ENCODE assay signal across 8 mouse cellular contexts in the genomic region with DNA sequence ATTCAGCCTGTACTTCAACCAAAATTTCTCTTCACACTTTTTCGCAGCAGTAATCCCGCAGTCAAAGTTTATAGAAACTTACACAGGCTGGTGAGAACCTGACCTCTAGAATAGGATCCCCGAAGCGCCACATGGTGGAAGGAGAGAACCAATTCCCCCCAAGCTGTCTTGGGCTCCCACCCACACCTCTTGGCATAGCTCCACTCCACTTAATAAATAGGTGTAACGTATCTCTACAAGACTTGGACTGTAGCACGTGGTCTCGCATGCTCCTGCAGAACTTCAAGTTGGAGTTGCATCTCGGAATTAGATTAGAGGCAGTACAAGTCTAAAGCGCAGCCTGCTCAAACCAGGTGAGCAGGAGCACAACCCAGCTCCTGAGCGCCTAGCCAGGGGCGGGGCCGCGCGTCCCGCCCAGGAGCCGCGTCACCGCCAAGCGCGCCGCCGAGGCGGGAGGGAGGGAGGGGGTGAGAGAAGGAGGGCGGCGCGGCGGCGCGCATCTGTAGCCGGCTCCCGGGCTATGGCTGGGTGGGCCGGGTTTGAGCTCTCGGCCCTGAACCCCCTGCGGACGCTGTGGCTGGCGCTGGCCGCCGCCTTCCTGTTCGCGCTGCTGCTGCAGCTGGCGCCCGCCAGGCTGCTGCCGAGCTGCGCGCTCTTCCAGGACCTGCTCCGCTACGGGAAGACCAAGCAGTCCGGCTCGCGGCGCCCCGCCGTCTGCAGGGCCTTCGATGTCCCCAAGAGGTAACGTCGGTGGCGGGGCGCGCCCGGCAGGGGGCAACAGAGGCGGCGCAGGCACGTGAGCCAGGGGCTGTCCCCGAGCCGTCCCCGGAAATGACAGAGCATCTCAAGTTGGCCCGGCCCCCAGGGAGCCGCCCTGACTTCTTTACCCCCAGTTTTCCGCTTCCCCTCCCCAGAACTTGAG. TPM values are rescaled to one million over a fixed set of nuclear protein-coding genes. Genes with fewer than 3 reads are reported as not detected.
A peak's percentile ranks its signal among the peaks of the same experiment; 100 is the strongest.
DNase-seq lines count a peak whose midpoint lies in the region; ATAC-seq lines count a peak whose summit lies in the region.

A gene (plus strand): TSS at position 464 of the 922 bp plus-strand sequence.

- intact Hi-C loops in left cerebral cortex, postnatal 14 days (cut with DNase I), result loop anchor here (2.0 kb wide), 1 partner anchor 43 kb away; a partner anchor contains a TSS

- H3K9me3 ChIP-seq in intestine, embryonic 14.5 days (ENCODE audit: control insufficient read depth, low read length), result no peaks in the 10 kb centered on the region

- WGBS in intestine, embryonic 14.5 days, result under 1% methylated on average over 56 of the region's 69 CpGs

- DNase-seq in adrenal gland, adult (ENCODE audit: inconsistent age in 2 of 2, low spot score in 1 of 2), result peak; percentile 97 to 99
- DNase-seq in embryo, embryonic 10.5 days (ENCODE audit: low spot score), result peak; percentile 93
- DNase-seq in gastrocnemius, postnatal 25 days, result peak; percentile 95
- peak; percentile 98 for DNase-seq in intestine, embryonic 14.5 days (ENCODE audit: low spot score)
- DNase-seq in left cerebral cortex, postnatal 14 days (ENCODE audit: low spot score in 2 of 2), result peak; percentile 95
- peak; percentile 93 for DNase-seq in mesoderm, embryonic 11.5 days (ENCODE audit: low read depth, low spot score)
- DNase-seq in right cerebral cortex, postnatal 36 days (ENCODE audit: low spot score in 2 of 2), result peak; percentile 91
- peak; percentile 96 for DNase-seq in yolk sac, embryonic 10.5 days (ENCODE audit: low spot score)

- peak within 1 kb of the TSS; percentile 75 for H3K4me2 ChIP-seq in intestine, embryonic 14.5 days (ENCODE audit: low read length)

- ATAC-seq in intestine, embryonic 14.5 days (replicated peaks; ENCODE audit: low FRiP score, low TSS enrichment, low read depth), result peak; percentile 97

- no peaks in the 10 kb centered on the region for H3K27me3 ChIP-seq in intestine, embryonic 14.5 days (replicated peaks; ENCODE audit: control insufficient read depth, insufficient read depth, low read length)

- H3K36me3 ChIP-seq in intestine, embryonic 14.5 days (ENCODE audit: control insufficient read depth, insufficient read depth, low read length), result no peaks in the 10 kb centered on the region

- H3K27ac ChIP-seq in intestine, embryonic 14.5 days (ENCODE audit: low read depth), result peak within 1 kb of the TSS; percentile 98

- peaks cover 9% of the 10 kb centered on the region for H3K4me1 ChIP-seq in intestine, embryonic 14.5 days (replicated peaks; ENCODE audit: control insufficient read depth, insufficient read depth, low read length)

- peak within 1 kb of the TSS; percentile 91 for H3K9ac ChIP-seq in intestine, embryonic 14.5 days (ENCODE audit: low read length)

- peak within 1 kb of the TSS; percentile 59 for H3K4me3 ChIP-seq in intestine, embryonic 14.5 days (ENCODE audit: low read depth, low read length)

RNA-seq across cellular contexts. Expression of the gene that starts here (rescaled TPM):
- 1 to 10 TPM; 3.5 to 3.7 TPM for total RNA-seq in gastrocnemius, postnatal 25 days (2021)
- 30.7 and 31.2 TPM in 2 replicates for polyA plus RNA-seq in intestine, embryonic 14.5 days (2014; fragmentation: Nextera tagmentation; extraction: Ambion mirVana)
- total RNA-seq in left cerebral cortex, postnatal 14 days (2021), result 10 to 100 TPM; 17.8 to 19.2 TPM

Comparison
In these comparisons a context has a peak if more than half of its experiments do, and no peak if none do; other contexts are left out.
1. Peak in every context shown above with its lines: DNase-seq, ATAC-seq, H3K4me3 ChIP-seq and H3K27ac ChIP-seq.
2. RNA of the gene that starts here (total RNA-seq): 17.8 to 19.2 TPM in left cerebral cortex, postnatal 14 days; 3.5 to 3.7 TPM in gastrocnemius, postnatal 25 days; every median in the first group is over 4 times any median in the second.